Mouse (Mus musculus) cortical plate, adult 2 months (tissue): ENCODE data around the gene Tbc1d23. TPM values are rescaled to one million over a fixed set of nuclear protein-coding genes. Genes with fewer than 3 reads are reported as not detected.

ENCODE experiments used
- H3K27ac ChIP-seq: fragments of 200-500 bp; 2 replicates; pipeline ENCODE4 v1.5.1; 2012; ENCODE audit warnings: low read length, control low read depth, inconsistent platforms; ENCODE audit not compliant: insufficient read depth
- H3K4me1 ChIP-seq: fragments of 200-500 bp; 2 replicates; pipeline ENCODE4 v1.6.1; 2011; ENCODE audit warnings: low read length; ENCODE audit not compliant: control insufficient read depth, insufficient read depth
- H3K4me3 ChIP-seq: fragments of 200-500 bp; 2 replicates; pipeline ENCODE4 v1.5.1; 2011; ENCODE audit warnings: mild to moderate bottlenecking, low read length, control low read depth; ENCODE audit not compliant: insufficient read depth
- CTCF ChIP-seq: fragments of 200-500 bp; IDR thresholded peaks from 2 replicates; pipeline ENCODE4 v1.5.1; 2011; ENCODE audit warnings: mild to moderate bottlenecking, control low read depth, low read length; ENCODE audit not compliant: insufficient read depth; ENCODE audit errors: extremely low read depth
- POLR2A ChIP-seq: fragments of 200-500 bp; IDR thresholded peaks from 2 replicates; pipeline ENCODE4 v1.6.1; 2011; ENCODE audit warnings: mild to moderate bottlenecking, low read length, control low read depth; ENCODE audit not compliant: insufficient read depth; ENCODE audit errors: extremely low read depth
- polyA plus RNA-seq: library from polyadenylated mRNA; depleted of rRNA; stranded (reverse); fragments of >200 nt; gene quantifications from 2 replicates; pipeline ENCODE4 v1.2.3, GENCODE M21; 2012

Tbc1d23 gene
- polyA plus RNA-seq, 1 experiment = 40.9 TPM

DNA sequence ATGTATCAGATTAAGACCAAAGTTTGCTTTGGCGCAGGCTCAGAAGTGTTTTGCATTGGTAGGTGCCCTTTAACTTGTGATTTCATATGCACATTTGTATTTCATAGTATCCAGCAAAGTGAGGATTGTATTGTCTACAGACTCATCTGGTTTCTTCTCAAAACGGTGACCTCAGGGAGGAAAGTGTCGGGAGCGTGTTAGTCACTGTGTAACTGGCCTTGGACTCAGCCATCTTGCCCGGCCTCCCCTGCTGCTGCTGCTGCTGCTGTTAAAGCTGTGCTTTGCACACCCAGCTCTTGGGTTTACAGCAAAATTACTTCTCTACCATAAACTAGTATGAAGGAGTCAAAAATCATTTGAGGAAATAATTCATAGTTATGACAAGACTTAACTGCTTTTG is 86.6 kb downstream of the Tbc1d23 start:
- no peak overlapping the region for H3K4me3 ChIP-seq
- H3K27ac ChIP-seq = no peak overlapping the region
- no peaks in the 10 kb centered on the region for H3K4me1 ChIP-seq
- TF ChIP-seq POLR2A = no peak
- no peak for TF ChIP-seq CTCF

DNA sequence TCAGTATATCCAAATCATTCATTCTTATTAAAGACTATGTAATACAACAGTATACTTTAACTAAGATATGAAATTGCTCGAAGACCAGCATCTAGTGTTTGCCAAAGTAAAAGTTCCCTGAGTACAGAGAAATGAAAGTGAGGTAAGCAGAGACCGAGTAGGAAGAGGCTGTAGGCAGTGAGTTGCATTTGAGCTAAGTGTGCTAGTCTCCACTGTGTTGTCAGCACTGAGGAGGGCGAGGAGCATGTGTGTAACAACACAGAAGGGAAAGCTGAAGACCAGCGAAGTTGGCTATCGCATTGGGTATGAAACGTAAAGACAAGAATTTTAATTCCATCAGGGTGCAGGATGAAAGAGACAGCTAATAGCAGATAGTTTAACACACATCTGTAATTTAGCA is 97.7 kb downstream of the Tbc1d23 start:
- Histone ChIP-seq H3K4me3 (no peak overlapping the region), H3K4me1 (peaks cover 2% of the 10 kb centered on the region; the same call in 1 of the 2 replicates), H3K27ac (no peak overlapping the region)
- TF ChIP-seq CTCF (no peak), POLR2A (no peak)

DNA sequence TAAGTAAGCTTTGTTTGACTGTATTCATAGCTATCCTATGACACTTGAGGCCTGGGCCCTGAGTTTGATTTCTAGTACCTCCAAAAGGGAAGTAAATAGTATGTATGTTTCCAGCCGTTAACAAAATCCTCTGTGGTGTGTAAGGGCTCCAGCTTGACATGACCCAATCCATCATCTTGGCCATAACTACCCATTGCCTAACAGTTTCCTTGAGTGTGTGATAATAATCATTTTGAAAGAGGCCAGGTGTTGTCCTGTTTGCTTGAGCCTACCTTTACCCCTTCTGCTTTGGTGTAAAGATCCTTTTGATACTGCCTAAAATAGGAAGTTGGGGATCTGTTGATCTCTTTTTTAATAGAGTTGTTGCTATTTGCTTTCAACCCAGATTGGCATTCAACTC is 99.0 kb downstream of the Tbc1d23 start:
- no peak overlapping the region for H3K27ac ChIP-seq
- no peak overlapping the region for H3K4me3 ChIP-seq
- H3K4me1 ChIP-seq = peaks cover 2% of the 10 kb centered on the region; the same call in 1 of the 2 replicates
- TF ChIP-seq CTCF = no peak
- no peak for TF ChIP-seq POLR2A

DNA sequence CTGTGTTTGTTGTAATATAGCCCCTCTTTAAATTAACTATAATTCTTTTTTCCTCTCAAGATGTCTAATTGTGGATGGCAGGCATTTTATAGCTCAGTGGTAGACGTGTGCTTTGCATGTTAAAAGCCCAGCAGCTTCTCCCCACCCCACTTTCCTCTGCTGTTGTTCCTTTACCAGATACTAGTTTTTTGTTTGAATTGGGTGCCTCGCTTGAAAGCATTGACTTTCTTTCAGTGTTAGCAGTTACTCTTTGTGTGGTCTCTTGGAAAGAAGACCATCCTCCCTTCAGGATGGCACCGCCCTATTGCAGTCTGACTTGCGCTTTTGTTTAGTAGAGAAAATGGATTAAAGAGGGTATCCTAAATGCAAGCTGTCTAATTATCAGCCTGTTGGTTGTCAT is 99.8 kb downstream of the Tbc1d23 start:
- Histone ChIP-seq H3K4me1 (peaks cover 2% of the 10 kb centered on the region; the same call in 1 of the 2 replicates), H3K4me3 (no peak overlapping the region), H3K27ac (no peak overlapping the region)
- TF ChIP-seq CTCF (no peak), POLR2A (no peak)

DNA sequence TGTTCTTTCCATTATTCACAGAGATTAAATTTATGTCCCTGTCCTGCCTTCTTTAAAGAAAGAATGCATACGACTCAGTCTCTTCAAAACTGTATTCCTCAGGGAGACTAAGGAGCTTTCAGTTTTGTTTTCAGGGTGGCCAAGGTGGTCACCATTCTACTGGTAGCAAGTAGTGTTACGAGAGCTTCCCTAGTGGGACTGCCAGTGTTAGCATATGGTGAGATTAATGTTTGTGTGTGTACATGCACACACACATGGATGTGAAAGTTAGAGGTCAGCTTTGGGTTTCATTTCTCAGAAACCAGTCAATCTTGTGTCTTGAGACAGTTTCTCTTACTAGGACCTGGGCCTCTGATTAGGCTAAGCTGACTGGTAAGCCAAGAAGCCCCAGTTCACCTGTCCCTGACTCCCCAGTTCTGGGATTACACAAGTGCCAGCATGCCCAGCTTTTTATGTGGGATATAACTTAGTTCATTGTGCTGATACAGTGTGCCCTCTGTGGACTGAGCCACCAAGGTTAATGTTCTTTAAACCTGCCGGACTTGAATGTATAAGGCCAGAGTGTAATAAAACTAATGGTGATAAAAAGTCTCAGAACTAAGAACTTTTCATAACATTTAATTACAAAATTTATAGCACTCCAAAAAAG is 100.4 kb downstream of the Tbc1d23 start:
- H3K4me1 ChIP-seq = peaks cover 2% of the 10 kb centered on the region; the same call in 1 of the 2 replicates
- H3K27ac ChIP-seq = no peak overlapping the region
- no peak for TF ChIP-seq POLR2A
- TF ChIP-seq CTCF = no peak
- no peak overlapping the region for H3K4me3 ChIP-seq

DNA sequence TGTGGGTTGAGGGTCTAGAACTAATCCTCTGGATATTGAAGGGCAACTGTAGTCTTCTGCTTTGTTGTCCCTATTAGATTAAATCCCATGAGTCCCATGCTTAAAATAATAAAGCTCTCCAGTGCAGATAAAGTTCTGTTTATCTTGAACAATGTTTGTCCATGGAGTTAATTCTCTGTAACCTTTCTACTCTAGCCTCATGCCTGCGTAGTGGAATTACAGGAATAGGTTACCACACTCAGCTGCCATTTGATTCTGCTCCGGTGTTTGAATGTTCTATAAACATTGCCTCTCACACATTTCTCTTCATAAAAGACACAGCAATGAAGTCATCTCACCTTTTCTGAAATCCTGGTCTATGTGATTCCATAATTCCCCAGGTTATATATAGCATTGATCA is 103.5 kb downstream of the Tbc1d23 start:
- no peak overlapping the region for H3K27ac ChIP-seq
- TF ChIP-seq CTCF = no peak
- TF ChIP-seq POLR2A = no peak
- H3K4me1 ChIP-seq = peaks cover 6% of the 10 kb centered on the region
- no peak overlapping the region for H3K4me3 ChIP-seq

DNA sequence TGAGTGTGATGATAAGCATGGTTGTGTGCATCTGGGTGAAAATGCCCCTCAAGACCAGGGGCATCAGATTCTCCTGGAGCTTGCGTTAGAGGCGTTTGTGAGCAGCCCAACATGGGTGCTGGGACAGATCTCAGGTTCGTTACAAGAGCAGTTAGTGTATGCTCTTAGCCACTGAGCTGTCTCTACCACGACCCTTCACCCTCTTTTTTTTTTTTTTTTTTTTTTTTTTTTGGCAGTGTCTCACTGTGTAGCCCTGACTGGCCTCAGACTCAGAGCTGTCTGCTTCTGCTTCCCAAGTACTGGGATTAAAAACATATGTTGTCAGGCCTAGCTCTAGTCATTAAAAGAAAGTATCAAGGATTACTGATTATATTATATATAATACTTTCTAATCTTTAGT is 105.0 kb downstream of the Tbc1d23 start:
- no peak overlapping the region for H3K27ac ChIP-seq
- peaks cover 6% of the 10 kb centered on the region for H3K4me1 ChIP-seq
- no peak overlapping the region for H3K4me3 ChIP-seq
- TF ChIP-seq POLR2A = no peak
- TF ChIP-seq CTCF = no peak

DNA sequence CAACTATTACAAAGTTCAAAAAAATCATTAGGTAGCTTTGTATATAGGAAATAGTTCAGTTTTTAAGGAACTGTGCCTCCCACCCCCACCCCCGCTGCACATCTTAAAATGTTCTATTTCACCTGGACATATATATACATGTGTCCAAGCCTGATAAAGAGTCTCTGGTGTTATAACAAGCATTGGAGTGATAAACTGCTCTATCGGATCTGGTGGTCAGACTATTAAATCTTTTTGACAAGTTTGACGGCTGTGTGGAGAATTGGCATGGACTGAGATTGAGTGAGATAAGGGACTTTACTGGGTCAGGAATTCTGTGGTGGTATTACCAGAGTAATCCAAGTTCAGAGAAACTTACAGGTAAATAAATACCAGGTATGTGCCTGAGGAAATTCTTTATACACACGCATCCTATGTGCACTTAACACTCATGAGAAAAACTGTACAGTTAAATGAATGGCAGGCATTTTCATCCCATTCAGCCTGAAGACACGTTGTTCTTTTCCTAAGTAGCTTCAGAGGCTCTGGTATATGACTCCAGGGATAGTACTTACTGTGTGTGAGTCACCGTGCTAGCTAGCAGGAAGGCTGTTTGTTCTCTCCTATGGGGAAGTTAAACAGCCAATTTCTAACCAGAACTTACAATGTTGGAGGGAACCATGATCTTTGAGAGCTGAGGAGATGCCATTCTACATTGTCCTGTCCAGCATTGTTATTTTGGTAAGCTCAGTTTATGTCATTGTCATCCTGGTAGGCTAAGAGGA is 108.4 kb downstream of the Tbc1d23 start:
- Histone ChIP-seq H3K4me1 (peaks cover 6% of the 10 kb centered on the region), H3K4me3 (peak overlapping the region; percentile 56; the same call in 1 of the 2 replicates), H3K27ac (no peak overlapping the region)
- TF ChIP-seq CTCF (no peak), POLR2A (no peak)

DNA sequence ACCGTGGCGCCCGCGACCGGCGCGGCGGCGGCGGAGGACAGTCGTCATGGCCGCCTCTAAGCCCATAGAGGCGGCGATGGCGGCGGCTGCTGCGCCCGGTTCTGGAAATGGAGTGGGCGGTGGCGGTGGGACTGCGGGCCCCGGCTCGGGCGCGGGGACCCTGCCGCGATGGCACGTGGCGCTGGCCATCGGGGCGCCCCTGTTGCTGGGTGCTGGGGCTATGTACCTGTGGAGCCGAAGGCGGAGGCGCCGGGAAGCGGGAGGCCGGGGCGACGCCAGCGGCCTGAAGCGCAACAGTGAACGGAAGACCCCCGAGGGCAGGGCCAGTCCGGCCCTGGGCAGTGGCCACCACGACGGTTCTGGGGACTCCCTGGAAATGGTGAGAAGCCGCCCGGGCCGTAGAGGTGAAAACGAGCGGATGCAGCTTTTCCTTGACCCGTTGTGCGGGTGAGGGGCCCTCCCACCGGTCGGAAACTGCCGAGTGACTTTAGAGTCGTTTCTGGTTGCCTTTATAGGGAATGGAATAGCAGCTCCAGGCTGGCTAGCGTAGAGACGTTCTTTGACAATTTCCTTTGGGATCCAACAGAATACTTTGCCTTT is 109.4 kb downstream of the Tbc1d23 start:
- no peak for TF ChIP-seq POLR2A
- no peak for TF ChIP-seq CTCF
- Histone ChIP-seq H3K27ac (peak overlapping the region; percentile 53), H3K4me1 (peaks cover 6% of the 10 kb centered on the region), H3K4me3 (peak overlapping the region; percentile 56)
